Mouse (Mus musculus) intestine, postnatal 0 days (tissue): ENCODE measurements around the gene Cwc25. TPM values are rescaled to one million over a fixed set of nuclear protein-coding genes. Genes with fewer than 3 reads are reported as not detected.
A peak's percentile ranks its signal among the peaks of the same experiment; 100 is the strongest.

Experiments
- ATAC-seq: fragments of 200-750 bp; cut with Nextera tagmentation; 2 replicates; pipeline ENCODE4 v1.8.0; 2017; ENCODE audit warnings: mild to moderate bottlenecking, moderate TSS enrichment, moderate library complexity
- H3K27ac ChIP-seq: fragments of 300-500 bp; sonication (generic); 2 replicates; pipeline ENCODE4 v1.5.1; 2014; ENCODE audit warnings: mild to moderate bottlenecking, low read depth, low read length, moderate library complexity
- H3K27me3 ChIP-seq: fragments of 300-500 bp; sonication (generic); replicated peaks from 2 replicates; pipeline ENCODE4 v1.6.1; 2014; ENCODE audit warnings: low read length, mixed read lengths; ENCODE audit not compliant: control insufficient read depth, insufficient read depth
- H3K36me3 ChIP-seq: fragments of 300-500 bp; sonication (generic); 2 replicates; pipeline ENCODE4 v1.6.1; 2014; ENCODE audit warnings: mild to moderate bottlenecking, moderate library complexity; ENCODE audit not compliant: control insufficient read depth, insufficient read depth
- H3K4me1 ChIP-seq: fragments of 300-500 bp; sonication (generic); replicated peaks from 2 replicates; pipeline ENCODE4 v1.6.1; 2014; ENCODE audit warnings: antibody characterized with exemption, low read length, mixed read lengths; ENCODE audit not compliant: control insufficient read depth, insufficient read depth
- H3K4me2 ChIP-seq: fragments of 300-500 bp; sonication (generic); replicated peaks from 2 replicates; pipeline ENCODE4 v1.6.1; 2014; ENCODE audit warnings: low read depth, mild to moderate bottlenecking, moderate library complexity
- H3K4me3 ChIP-seq: fragments of 300-500 bp; sonication (generic); 2 replicates; pipeline ENCODE4 v1.5.1; 2014; ENCODE audit warnings: low read depth, low read length
- H3K9ac ChIP-seq: fragments of 300-500 bp; sonication (generic); 2 replicates; pipeline ENCODE4 v1.6.1; 2014; ENCODE audit warnings: mild to moderate bottlenecking, low read depth, low read length
- H3K9me3 ChIP-seq: fragments of 300-500 bp; sonication (generic); 2 replicates; pipeline ENCODE4 v1.6.1; 2016; ENCODE audit warnings: mixed run types; ENCODE audit not compliant: control insufficient read depth
- CTCF ChIP-seq: sonication (generic); IDR thresholded peaks from 2 replicates; pipeline ENCODE4 v1.5.1; 2016; ENCODE audit warnings: low read depth, mild to moderate bottlenecking, control low read depth, antibody characterized with exemption, moderate library complexity
- WGBS: fragments of 180-500 bp; shearing (Covaris S2); extraction: QIAGEN DNeasy Blood & Tissue Kit; methylation state at CpG from one replicate; pipeline ENCODE4 v1.1.7; 2014; 5-methylcytosine and 5-hydroxymethylcytosine counted together
- polyA plus RNA-seq: library from polyadenylated mRNA; unstranded; fragments of >200 nt; fragmentation: Nextera tagmentation; extraction: Ambion mirVana; gene quantifications from 2 replicates; pipeline ENCODE4 v1.2.1, GENCODE M21; 2015

Gene Cwc25
- 8.5 and 9.8 TPM in 2 replicates for polyA plus RNA-seq

DNA sequence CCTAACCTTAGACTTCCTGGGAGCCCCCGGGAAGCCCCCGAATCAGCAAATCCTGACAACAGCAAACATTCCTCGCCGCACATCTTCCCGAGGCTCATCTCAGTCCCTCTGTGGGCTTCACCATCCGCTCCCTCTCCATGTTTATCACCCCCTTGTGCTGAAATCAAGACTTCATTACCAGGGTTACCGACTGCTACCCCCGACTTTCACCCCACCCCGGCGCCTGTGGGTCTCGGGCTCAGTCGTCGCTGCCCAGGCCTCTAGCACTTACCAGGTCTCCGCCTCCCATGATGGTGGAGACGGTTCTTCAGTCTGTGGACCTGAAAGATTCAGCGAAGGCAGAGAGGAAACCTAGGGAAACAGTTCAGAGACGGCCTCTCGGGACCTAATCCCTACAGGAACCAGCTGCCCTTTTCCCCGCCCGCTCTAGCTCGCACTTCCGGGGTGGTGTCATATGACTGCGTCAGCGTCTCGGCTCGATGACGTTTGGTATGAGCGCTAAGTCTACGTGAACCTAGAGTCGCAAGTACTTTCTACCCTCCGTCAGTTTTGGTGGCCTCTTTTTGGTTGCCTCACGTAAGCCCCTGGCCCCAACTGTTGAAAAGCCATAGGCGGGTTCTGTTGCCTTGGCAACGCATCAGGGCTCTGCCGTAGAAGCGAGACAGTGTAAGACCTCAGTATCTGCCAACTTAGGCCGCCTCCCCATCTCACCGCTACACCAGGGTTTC lies at the start of gene Cwc25:
Cwc25 (minus strand) TSS at position 403 of the 728 bp plus-strand sequence.
- TF ChIP-seq CTCF = no peak
- Histone ChIP-seq H3K4me1 (no peaks in the 10 kb centered on the region), H3K4me2 (peak within 1 kb of the TSS; percentile 61), H3K27me3 (no peaks in the 10 kb centered on the region), H3K36me3 (peaks cover 24% of the 10 kb centered on the region), H3K9me3 (no peaks in the 10 kb centered on the region), H3K9ac (peak within 1 kb of the TSS; percentile 75), H3K4me3 (peak within 1 kb of the TSS; percentile 78), H3K27ac (peak within 1 kb of the TSS; percentile 79)
- peak; percentile 89 for ATAC-seq
- WGBS = under 1% methylated on average over 38 of the region's 38 CpGs

DNA sequence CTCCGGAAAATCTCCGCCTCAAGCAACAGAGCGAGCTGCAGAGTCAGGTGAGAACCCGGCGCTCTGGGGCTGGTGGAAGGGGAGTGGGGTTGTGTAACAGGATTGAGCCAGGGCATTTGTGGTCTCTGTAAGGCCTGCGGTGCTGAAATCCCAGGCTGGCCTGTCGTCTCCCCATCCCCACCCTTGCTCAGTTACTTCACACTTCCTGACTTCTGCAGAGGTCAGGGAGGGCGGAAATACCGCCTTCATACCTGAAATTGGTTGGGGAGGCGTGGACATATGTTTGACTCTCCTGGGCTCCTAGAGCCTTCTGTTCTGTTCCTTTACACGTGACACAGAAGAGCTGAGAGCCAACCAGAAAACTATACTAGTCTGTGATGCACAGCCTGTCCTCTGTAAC lies 49.4 kb upstream of the Cwc25 start:
- peaks cover 52% of the 10 kb centered on the region for H3K36me3 ChIP-seq
- no peak overlapping the region for H3K9ac ChIP-seq
- H3K27ac ChIP-seq = no peak overlapping the region; the same call in 1 of the 2 replicates

DNA sequence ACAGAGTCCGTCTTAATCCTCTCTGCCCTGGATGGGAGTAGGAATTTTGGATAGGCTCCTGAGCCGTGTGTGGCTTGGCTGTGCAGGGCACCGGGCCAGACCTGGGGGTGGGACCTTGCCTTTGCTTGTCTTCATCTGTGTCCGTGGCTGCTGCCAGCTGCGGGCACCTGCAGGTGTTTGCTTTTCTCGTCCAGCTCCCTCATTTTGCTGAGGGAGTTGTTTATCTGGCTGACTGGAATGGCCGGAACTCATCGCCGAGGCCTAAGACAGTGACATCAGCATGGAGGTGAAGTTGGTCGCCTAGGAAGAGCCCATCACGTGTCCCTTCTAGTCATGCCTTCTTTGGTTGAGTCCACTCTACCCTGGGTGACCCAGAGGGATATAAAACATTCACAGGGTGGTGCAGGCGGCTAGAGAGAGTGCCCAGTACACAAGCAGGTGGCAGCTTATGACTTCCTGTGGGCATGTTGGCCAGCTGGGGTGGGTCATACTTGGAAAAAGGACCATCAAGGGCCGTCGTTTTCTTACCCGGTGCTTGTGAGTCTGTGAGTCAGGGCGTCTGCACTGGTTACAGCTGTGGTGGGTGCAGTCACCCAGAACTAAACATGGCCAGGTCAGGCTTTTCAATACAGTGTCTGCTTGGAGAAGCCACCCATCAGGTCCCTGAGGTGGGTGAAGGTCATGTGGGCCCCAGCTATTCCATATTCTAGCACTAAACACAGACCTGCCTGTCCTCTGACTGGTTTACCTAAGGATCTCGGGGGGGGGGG lies 47.6 kb upstream of the Cwc25 start:
- H3K9ac ChIP-seq = no peak overlapping the region
- H3K4me2 ChIP-seq = no peak overlapping the region; the same call in 1 of the 2 replicates
- peak overlapping the region; percentile 91; the same call in 1 of the 2 replicates for H3K27ac ChIP-seq
- H3K4me1 ChIP-seq = peaks cover 59% of the 10 kb centered on the region
- no peak for ATAC-seq
- peaks cover 45% of the 10 kb centered on the region for H3K36me3 ChIP-seq
- H3K27me3 ChIP-seq = no peaks in the 10 kb centered on the region
- no peaks in the 10 kb centered on the region for H3K9me3 ChIP-seq
- H3K4me3 ChIP-seq = no peak overlapping the region
- WGBS = 51% methylated on average over 17 of the region's 17 CpGs
- TF ChIP-seq CTCF = no peak

More for the DNA sequence above, 49.4 kb upstream of the Cwc25 start:
- ATAC-seq = no peak
- peaks cover 52% of the 10 kb centered on the region for H3K4me1 ChIP-seq
- no peak overlapping the region for H3K4me2 ChIP-seq
- no peak for TF ChIP-seq CTCF
- no peak overlapping the region for H3K4me3 ChIP-seq
- H3K27me3 ChIP-seq = no peaks in the 10 kb centered on the region
- WGBS = 72% methylated on average over 11 of the region's 11 CpGs
- H3K9me3 ChIP-seq = no peaks in the 10 kb centered on the region

DNA sequence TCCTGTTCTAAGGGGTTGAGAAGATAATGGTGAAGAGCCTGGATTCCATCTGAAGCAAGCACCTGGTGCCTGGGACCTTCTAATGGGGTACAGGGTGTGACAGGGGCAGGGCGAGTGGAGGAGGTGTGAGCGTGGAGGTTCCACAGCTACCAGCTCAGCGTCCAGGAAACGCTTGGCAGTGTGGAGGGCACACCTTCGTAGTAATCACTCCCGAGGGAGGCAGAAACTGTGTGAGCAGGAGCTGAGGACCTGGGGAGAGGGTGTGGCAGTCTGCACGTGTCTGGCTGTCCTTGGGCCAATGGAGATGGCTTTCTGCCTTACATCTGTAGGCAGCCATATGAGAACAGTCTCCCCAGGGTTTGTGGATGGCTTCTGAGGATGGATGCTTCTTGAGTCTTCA lies 46.7 kb upstream of the Cwc25 start:
- Histone ChIP-seq H3K4me2 (peak overlapping the region; percentile 56), H3K9me3 (no peaks in the 10 kb centered on the region), H3K27me3 (no peaks in the 10 kb centered on the region), H3K36me3 (peaks cover 45% of the 10 kb centered on the region), H3K9ac (no peak overlapping the region), H3K4me1 (peaks cover 59% of the 10 kb centered on the region), H3K4me3 (no peak overlapping the region), H3K27ac (peak overlapping the region; percentile 91)
- peak; percentile 55 for ATAC-seq
- 27% methylated on average over 7 of the region's 7 CpGs for WGBS
- no peak for TF ChIP-seq CTCF

DNA sequence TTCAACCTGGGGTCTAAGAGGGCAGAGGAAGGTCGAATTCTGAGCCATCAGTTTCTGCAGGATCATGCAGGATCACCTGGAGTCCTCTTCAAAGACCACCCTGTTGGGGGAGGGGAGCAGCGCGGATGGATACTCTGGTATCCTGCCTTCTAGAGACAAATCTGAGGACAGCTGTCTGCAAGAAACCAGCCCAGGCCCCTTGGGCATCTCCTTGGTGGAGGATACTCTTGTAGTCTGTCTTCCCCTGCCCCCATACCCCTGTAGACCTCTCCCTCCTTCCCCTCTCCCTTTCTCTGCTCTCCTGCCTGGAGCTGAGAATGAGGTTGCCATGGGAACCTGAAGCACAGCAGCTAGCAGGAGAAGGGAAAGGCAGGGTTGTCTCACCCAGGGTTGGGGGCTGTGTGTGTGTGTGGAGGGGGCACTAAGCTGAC lies 46.1 kb upstream of the Cwc25 start:
- peaks cover 44% of the 10 kb centered on the region for H3K36me3 ChIP-seq
- TF ChIP-seq CTCF = no peak
- H3K4me1 ChIP-seq = peaks cover 59% of the 10 kb centered on the region
- ATAC-seq = no peak
- peak overlapping the region; percentile 56 for H3K4me2 ChIP-seq
- H3K4me3 ChIP-seq = no peak overlapping the region; the same call in 1 of the 2 replicates
- no peaks in the 10 kb centered on the region for H3K27me3 ChIP-seq
- peak overlapping the region; percentile 91 for H3K27ac ChIP-seq
- WGBS = 20% methylated on average over 3 of the region's 3 CpGs
- H3K9ac ChIP-seq = 0 out of 2 replicates have a peak overlapping the region, but pooled peaks have one; percentile 37
- H3K9me3 ChIP-seq = no peaks in the 10 kb centered on the region
